Mouse (Mus musculus) E14TG2a.4 (cell line): Measurements from ENCODE around the gene Slc3a1.

Experiments used
- H3K27me3 ChIP-seq: 2 replicates; pipeline ENCODE4 v1.6.1; 2014; ENCODE audit warnings: low read length, control low read depth; ENCODE audit not compliant: insufficient read depth
- H3K36me3 ChIP-seq: 2 replicates; pipeline ENCODE4 v1.6.1; 2014; ENCODE audit warnings: low read length, control low read depth; ENCODE audit not compliant: insufficient read depth
- H3K4me1 ChIP-seq: replicated peaks from 2 replicates; pipeline ENCODE4 v1.6.1; 2014; ENCODE audit warnings: low read depth, low read length, control low read depth
- H3K4me3 ChIP-seq: replicated peaks from 2 replicates; pipeline ENCODE4 v1.5.1; 2014; ENCODE audit warnings: mild to moderate bottlenecking, low read length
- H3K9me3 ChIP-seq: 2 replicates; pipeline ENCODE4 v1.6.1; 2014; ENCODE audit warnings: low read length, control low read depth
- CTCF ChIP-seq: conservative IDR thresholded peaks from 2 replicates; pipeline ENCODE4 v1.5.1; 2014; ENCODE audit warnings: low read length
- NANOG ChIP-seq: IDR thresholded peaks from 2 replicates; pipeline ENCODE4 v1.6.1; 2014; ENCODE audit warnings: borderline replicate concordance, low read length, mixed read lengths
- POU5F1 ChIP-seq: IDR thresholded peaks from 2 replicates; pipeline ENCODE4 v1.6.1; 2014; ENCODE audit warnings: low read length, borderline replicate concordance

Gene Slc3a1

DNA sequence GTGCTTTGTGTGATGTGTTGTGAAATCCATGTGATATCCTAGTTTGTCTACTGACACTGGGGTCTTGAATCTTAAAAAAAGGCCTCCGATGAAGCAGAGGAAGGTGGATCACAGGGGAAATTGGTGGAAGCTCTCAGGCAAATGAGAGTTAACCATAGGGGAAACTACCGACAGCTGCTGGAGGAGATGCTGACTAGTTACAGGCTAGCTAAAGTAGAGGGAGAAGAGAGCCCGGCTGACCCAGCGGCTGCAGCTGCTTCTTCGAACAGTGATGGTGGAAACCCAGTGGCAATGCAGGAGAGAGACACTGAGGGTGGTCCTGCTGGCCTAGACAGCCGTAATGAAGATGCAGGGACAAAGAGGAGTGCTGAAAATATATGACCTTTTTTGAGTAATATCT is 14.7 kb upstream of the Slc3a1 start:
- no peak overlapping the region for H3K4me3 ChIP-seq
- no peaks in the 10 kb centered on the region for H3K27me3 ChIP-seq
- no peaks in the 10 kb centered on the region for H3K4me1 ChIP-seq
- TF ChIP-seq POU5F1 (no peak), NANOG (no peak)
- H3K36me3 ChIP-seq, result peaks cover 47% of the 10 kb centered on the region
- H3K9me3 ChIP-seq, result no peaks in the 10 kb centered on the region

DNA sequence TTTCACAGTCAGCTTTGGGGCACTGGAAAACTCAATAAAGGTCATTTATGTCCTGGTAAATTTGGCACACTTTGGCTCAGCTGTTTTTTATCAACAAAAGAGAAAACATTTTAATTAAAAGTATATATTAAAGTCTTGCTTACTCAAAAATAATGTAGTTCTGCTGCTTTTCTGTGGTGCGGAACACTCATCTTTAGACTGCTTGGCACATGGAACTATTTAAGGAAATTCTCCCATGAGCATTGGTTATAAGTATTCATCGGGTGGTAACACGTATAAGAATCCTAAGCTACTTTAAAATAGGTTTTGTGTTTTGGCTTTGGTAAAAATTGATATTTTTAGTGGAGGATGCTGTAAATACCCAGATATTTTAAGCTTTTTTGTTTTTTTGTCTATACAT is 13.5 kb upstream of the Slc3a1 start:
- H3K36me3 ChIP-seq, result peaks cover 39% of the 10 kb centered on the region
- H3K9me3 ChIP-seq, result no peaks in the 10 kb centered on the region
- H3K27me3 ChIP-seq, result no peaks in the 10 kb centered on the region
- TF ChIP-seq NANOG, result no peak
- no peak for TF ChIP-seq CTCF
- TF ChIP-seq POU5F1, result no peak
- no peak overlapping the region for H3K4me3 ChIP-seq
- H3K4me1 ChIP-seq, result no peaks in the 10 kb centered on the region

DNA sequence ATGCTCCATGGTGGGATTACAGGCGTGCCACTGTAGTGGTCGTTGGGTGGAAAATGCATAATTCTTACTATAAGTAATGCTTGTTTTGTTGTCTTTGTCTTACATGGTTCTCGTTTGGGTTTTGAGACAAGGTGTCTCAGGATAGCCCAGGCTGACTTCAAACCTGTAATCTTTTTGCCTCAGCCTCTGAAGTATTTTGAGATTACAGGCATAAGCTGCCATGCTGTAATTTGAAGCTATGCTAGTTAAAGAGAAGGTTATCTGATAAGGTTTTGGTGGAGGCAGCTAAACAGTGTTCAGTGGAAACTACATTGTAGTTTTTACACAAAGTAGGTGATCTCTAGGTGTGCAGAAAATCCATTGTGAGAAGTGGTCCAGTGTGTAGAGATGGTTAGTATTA is 9.8 kb upstream of the Slc3a1 start:
- TF ChIP-seq CTCF (no peak), NANOG (no peak), POU5F1 (no peak)
- H3K4me1 ChIP-seq, result peaks cover 9% of the 10 kb centered on the region
- no peak overlapping the region for H3K4me3 ChIP-seq
- H3K36me3 ChIP-seq, result peaks cover 11% of the 10 kb centered on the region
- no peaks in the 10 kb centered on the region for H3K27me3 ChIP-seq
- H3K9me3 ChIP-seq, result no peaks in the 10 kb centered on the region

DNA sequence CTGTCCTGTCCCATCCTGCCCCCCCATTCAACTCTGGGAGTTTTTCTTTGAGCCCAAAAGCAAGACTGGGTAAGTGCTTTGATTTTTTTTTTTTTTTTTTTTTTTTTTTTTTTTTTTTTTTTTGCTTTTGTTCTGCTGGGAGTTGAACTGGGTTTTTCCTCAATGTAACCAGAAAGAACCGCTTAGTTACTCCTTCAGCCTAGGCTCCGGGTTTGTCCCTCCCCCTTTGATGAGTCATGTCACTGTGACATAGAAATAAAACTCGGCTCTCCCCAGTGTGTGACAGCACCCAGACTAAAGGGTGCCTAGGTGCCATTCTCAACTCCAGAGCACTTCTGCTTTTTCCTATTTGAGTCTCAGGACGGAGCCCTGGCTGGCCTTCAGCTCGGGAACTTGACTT is 9.4 kb upstream of the Slc3a1 start:
- Histone ChIP-seq H3K36me3 (peaks cover 7% of the 10 kb centered on the region), H3K4me1 (peaks cover 13% of the 10 kb centered on the region), H3K9me3 (no peaks in the 10 kb centered on the region), H3K27me3 (no peaks in the 10 kb centered on the region), H3K4me3 (no peak overlapping the region)
- TF ChIP-seq CTCF, result no peak
- no peak for TF ChIP-seq POU5F1
- TF ChIP-seq NANOG, result no peak

DNA sequence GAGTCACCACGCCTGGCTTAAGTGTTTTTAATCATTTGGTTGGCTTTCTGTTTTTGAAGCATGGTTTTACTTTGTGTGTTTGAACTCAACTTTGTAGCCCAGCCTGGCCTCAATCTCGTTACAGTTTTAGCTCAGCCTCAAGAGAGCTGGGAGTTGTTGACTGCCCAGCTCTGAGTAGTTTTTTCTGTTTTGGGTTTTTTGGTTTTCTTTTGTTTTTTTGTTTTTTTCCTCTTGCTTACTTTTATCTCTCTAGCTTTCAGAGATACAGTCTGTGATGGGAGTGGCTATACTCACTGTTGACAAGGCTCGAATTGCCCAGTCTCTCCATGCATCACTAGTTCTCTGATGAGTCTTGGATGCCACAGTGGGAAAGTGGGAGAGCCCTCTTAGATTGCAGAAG is 7.8 kb upstream of the Slc3a1 start:
- TF ChIP-seq NANOG (no peak), CTCF (no peak), POU5F1 (no peak)
- H3K27me3 ChIP-seq, result no peaks in the 10 kb centered on the region
- no peaks in the 10 kb centered on the region for H3K9me3 ChIP-seq
- peaks cover 16% of the 10 kb centered on the region for H3K36me3 ChIP-seq
- no peak overlapping the region for H3K4me3 ChIP-seq
- peaks cover 21% of the 10 kb centered on the region for H3K4me1 ChIP-seq

DNA sequence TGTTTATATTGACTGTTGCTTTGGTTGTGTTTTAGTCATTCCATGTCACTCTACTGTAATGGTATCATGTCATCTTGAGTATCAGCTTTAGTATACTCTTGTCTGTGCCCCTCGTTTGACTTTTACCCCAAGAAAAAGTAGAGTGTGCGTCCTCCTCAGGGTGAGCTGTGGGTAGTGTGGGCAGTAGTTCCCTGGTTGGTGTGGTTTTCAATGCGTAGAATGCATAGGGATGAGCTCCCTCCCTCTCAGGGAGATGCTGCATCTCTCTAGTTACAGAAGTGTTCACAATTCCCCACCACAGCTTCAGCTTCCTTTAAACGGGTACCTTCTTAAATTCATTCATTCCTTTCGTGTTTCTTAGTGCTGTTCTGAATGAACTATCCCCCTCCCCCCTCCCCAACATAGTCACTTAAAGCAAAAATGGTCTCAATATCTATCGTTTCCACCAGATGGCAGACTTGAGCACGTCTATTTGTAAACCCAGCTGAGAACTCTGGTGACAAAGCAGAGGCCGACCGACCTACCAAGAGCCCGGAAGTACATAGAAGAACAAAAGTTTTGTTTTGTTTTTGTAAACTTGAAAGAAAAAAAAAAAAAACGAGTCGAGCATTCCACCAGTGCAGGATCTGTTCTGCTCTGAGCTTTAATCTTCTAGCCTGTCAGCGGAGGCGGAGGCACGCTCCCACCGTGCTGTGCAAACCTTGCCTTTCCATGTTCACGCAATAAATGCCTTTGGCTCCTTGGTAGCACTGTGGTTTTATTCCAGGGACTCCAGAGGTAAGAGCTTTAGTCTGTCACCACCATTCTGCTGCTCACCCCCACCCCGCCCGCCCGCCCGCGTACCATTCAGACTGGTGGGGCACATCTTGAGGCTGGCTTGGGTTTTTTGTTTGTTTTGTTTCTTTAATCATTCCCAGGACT is 4.7 kb upstream of the Slc3a1 start:
- Histone ChIP-seq H3K9me3 (no peaks in the 10 kb centered on the region), H3K27me3 (no peaks in the 10 kb centered on the region), H3K4me3 (no peak overlapping the region), H3K36me3 (peaks cover 17% of the 10 kb centered on the region), H3K4me1 (peaks cover 21% of the 10 kb centered on the region)
- peak; percentile 37 for TF ChIP-seq CTCF
- TF ChIP-seq POU5F1, result no peak

DNA sequence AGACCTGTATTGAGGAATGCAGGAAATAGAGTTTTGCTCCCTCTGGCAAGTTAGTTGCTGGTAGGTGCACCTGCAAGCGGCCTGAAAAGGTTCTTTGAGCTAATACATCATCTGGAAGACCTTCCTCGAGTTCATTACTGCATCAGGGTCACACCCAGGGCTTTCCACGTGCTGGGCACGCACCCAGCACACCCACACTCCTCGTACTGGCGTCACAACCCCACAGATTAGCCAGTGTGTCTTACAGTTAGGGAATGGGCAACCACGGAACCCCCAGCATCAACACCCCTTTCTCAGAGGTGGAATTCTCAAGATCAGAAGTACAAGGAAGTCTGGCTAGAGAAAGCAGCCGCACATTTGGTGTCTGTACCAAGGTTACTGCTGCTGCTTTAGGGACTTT is 3.9 kb upstream of the Slc3a1 start:
- H3K4me1 ChIP-seq, result peaks cover 21% of the 10 kb centered on the region
- no peak overlapping the region for H3K4me3 ChIP-seq
- TF ChIP-seq NANOG, result no peak
- TF ChIP-seq CTCF, result no peak
- TF ChIP-seq POU5F1, result no peak
- no peaks in the 10 kb centered on the region for H3K9me3 ChIP-seq
- H3K27me3 ChIP-seq, result no peaks in the 10 kb centered on the region
- H3K36me3 ChIP-seq, result peaks cover 17% of the 10 kb centered on the region

DNA sequence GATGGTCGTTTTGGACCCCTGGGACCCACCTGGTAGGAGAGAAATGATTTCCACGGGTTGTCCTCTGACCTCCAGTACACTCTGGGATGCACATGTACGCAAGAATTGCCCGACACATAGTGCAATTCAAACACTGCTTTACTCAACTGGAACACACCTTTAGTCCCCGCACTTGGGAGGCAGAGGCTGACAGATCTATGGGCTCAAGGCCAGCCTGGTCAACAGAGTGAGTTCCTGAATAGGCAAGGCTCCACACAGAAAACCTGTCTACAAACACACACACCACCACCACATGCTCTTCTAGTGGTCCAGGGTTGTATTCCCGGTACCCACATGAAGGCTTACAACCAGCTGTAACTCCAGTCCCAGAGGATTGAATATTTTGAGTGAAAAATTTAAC is 3.0 kb upstream of the Slc3a1 start:
- H3K9me3 ChIP-seq, result no peaks in the 10 kb centered on the region
- no peaks in the 10 kb centered on the region; the same call in none of the 2 replicates for H3K27me3 ChIP-seq
- H3K36me3 ChIP-seq, result peaks cover 17% of the 10 kb centered on the region
- peaks cover 21% of the 10 kb centered on the region for H3K4me1 ChIP-seq
- TF ChIP-seq POU5F1 (no peak), NANOG (no peak), CTCF (no peak)
- H3K4me3 ChIP-seq, result no peak overlapping the region

DNA sequence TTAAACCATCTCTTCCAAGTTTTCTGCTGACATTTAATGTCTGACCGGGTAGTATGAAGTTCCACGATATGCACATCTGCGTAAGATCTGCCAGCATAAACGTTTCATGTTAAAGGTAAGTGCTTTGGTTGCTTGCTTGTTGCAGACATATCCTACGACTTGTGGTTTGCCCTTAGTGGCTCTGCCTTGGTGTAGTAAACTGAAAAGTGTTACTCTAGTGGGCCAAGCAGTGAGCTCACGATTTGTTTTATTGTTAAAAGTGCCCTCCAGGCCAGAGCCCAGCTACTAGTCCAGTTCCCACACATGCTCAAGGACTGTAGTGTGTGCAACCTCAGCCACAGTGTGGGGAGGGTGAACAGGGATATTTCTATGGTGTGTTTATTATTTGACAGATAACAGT is 1.7 kb upstream of the Slc3a1 start:
- H3K4me3 ChIP-seq, result no peak overlapping the region
- no peaks in the 10 kb centered on the region; the same call in none of the 2 replicates for H3K27me3 ChIP-seq
- peaks cover 17% of the 10 kb centered on the region for H3K36me3 ChIP-seq
- TF ChIP-seq NANOG, result no peak
- TF ChIP-seq CTCF, result no peak
- TF ChIP-seq POU5F1, result no peak
- H3K9me3 ChIP-seq, result no peaks in the 10 kb centered on the region
- peaks cover 21% of the 10 kb centered on the region for H3K4me1 ChIP-seq
